Mouse (Mus musculus) bone marrow macrophage, adult 2 months (primary cell): ENCODE results near the gene Tcf12.

Experiments
- CTCF ChIP-seq: IDR thresholded peaks from 2 replicates; pipeline ENCODE4 v1.5.1; 2012; ENCODE audit warnings: low read depth, mild to moderate bottlenecking, low read length, moderate library complexity
- POLR2A ChIP-seq: IDR thresholded peaks from 2 replicates; pipeline ENCODE4 v1.6.1; 2012; ENCODE audit warnings: mild to moderate bottlenecking, low read depth, low read length, borderline replicate concordance

DNA sequence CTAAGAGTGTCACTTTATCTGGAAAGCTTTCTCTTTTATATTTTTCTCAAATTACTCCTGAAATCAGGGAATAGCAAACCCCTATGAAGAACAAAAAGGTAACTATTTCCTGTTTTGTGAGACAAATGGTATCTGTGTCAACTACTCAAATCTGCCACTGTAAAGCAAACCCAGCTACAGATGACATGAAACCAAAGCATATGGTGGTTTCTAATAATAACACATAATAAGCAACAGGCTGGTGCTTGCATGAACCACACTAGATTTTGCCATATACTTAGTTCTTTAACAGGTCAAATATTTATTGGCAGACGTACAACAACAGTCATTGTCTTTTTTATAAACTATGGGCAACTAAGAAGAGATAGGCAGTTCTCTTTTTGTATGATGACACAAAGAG is 253.7 kb downstream of the Tcf12 start:
- TF ChIP-seq CTCF (no peak), POLR2A (no peak)
